Mouse (Mus musculus) hindbrain, embryonic 13.5 days (tissue): ENCODE data around the gene Gbp9. TPM values are rescaled to one million over a fixed set of nuclear protein-coding genes. Genes with fewer than 3 reads are reported as not detected.
"Not testable (repeated sequence)": the region's sequence is repeated elsewhere in the genome, so short reads cannot be mapped to it uniquely, and the experiment has no call there.

Experiments used
- ATAC-seq: fragments of 200-750 bp; cut with Nextera tagmentation; 2 replicates; pipeline ENCODE4 v1.8.0; 2017; ENCODE audit warnings: moderate TSS enrichment; ENCODE audit not compliant: low FRiP score
- H3K27ac ChIP-seq: fragments of 300-500 bp; sonication (generic); 2 replicates; pipeline ENCODE4 v1.5.1; 2015; ENCODE audit warnings: inconsistent platforms, mild to moderate bottlenecking, moderate library complexity
- H3K27me3 ChIP-seq: fragments of 300-500 bp; sonication (generic); 2 replicates; pipeline ENCODE4 v1.6.1; 2015; ENCODE audit warnings: mild to moderate bottlenecking, inconsistent platforms
- H3K36me3 ChIP-seq: fragments of 300-500 bp; sonication (generic); 2 replicates; pipeline ENCODE4 v1.6.1; 2015; ENCODE audit warnings: mild to moderate bottlenecking, inconsistent platforms
- H3K4me1 ChIP-seq: fragments of 300-500 bp; sonication (generic); replicated peaks from 2 replicates; pipeline ENCODE4 v1.6.1; 2015; ENCODE audit warnings: inconsistent platforms
- H3K4me2 ChIP-seq: fragments of 300-500 bp; sonication (generic); 2 replicates; pipeline ENCODE4 v1.6.1; 2015; ENCODE audit warnings: inconsistent platforms, mild to moderate bottlenecking, moderate library complexity
- H3K4me3 ChIP-seq: fragments of 300-500 bp; sonication (generic); 2 replicates; pipeline ENCODE4 v1.5.1; 2015; ENCODE audit warnings: mild to moderate bottlenecking, inconsistent platforms
- H3K9ac ChIP-seq: fragments of 300-500 bp; sonication (generic); 2 replicates; pipeline ENCODE4 v1.6.1; 2015; ENCODE audit warnings: mild to moderate bottlenecking, inconsistent platforms
- H3K9me3 ChIP-seq: fragments of 300-500 bp; sonication (generic); 2 replicates; pipeline ENCODE4 v1.6.1; 2016; ENCODE audit warnings: inconsistent platforms
- WGBS: fragments of 180-500 bp; shearing (Covaris S2); methylation state at CpG from one replicate; pipeline ENCODE4 v1.1.7; 2015; 5-methylcytosine and 5-hydroxymethylcytosine counted together
- polyA plus RNA-seq: library from polyadenylated mRNA; unstranded; fragments of >200 nt; fragmentation: Nextera tagmentation; extraction: Ambion mirVana; gene quantifications from 2 replicates; pipeline ENCODE4 v1.2.1, GENCODE M21; 2015

Gbp9 gene
- polyA plus RNA-seq, result 1.0 and 1.3 TPM in 2 replicates

GRCm38 (mm10) chr5:105139409-105140088 is at the start of gene Gbp9, which contains the start of the genes Gbp8 and Gbp4:
TSS of gene Gbp9 (minus strand) at chr5:105139539.
TSS of gene Gbp8 (minus strand) at chr5:105139540.
TSS of gene Gbp4 (minus strand) at chr5:105139586.
- ATAC-seq, H3K36me3 ChIP-seq, H3K9me3 ChIP-seq, H3K4me1 ChIP-seq, H3K27me3 ChIP-seq, H3K4me2 ChIP-seq, H3K4me3 ChIP-seq, H3K9ac ChIP-seq, H3K27ac ChIP-seq: not testable (repeated sequence)
- WGBS, result 25% methylated on average over 2 of the region's 2 CpGs

- no peak overlapping the region for H3K4me3 ChIP-seq
- H3K27ac ChIP-seq, result no peak overlapping the region
- no peak overlapping the region for H3K4me2 ChIP-seq
- no peaks in the 10 kb centered on the region for H3K27me3 ChIP-seq
- no peak overlapping the region for H3K9ac ChIP-seq
- no peaks in the 10 kb centered on the region for H3K4me1 ChIP-seq
- ATAC-seq, result no peak
- no peaks in the 10 kb centered on the region for H3K36me3 ChIP-seq
- H3K9me3 ChIP-seq, result no peaks in the 10 kb centered on the region
Measured at GRCm38 (mm10) chr5:105181446-105181845, 42.1 kb upstream of the Gbp9 start.

- 89% methylated on average over 5 of the region's 5 CpGs for WGBS
Measured at GRCm38 (mm10) chr5:105156582-105156981, 17.2 kb upstream of the Gbp9 start.

GRCm38 (mm10) chr5:105154049-105154448 is 14.7 kb upstream of the Gbp9 start:
- Histone ChIP-seq H3K36me3 (no peaks in the 10 kb centered on the region), H3K4me1 (no peaks in the 10 kb centered on the region), H3K4me3 (no peak overlapping the region), H3K27me3 (no peaks in the 10 kb centered on the region), H3K9ac (no peak overlapping the region), H3K27ac (no peak overlapping the region), H3K4me2 (no peak overlapping the region), H3K9me3 (no peaks in the 10 kb centered on the region)
- ATAC-seq, result no peak

More at GRCm38 (mm10) chr5:105156582-105156981, 17.2 kb upstream of the Gbp9 start:
- H3K9ac ChIP-seq, result no peak overlapping the region
- H3K4me3 ChIP-seq, result no peak overlapping the region
- ATAC-seq, result no peak
- no peak overlapping the region for H3K4me2 ChIP-seq
- no peaks in the 10 kb centered on the region for H3K4me1 ChIP-seq
- no peaks in the 10 kb centered on the region for H3K27me3 ChIP-seq
- H3K9me3 ChIP-seq, result no peaks in the 10 kb centered on the region
- no peak overlapping the region for H3K27ac ChIP-seq
- no peaks in the 10 kb centered on the region for H3K36me3 ChIP-seq

GRCm38 (mm10) chr5:105148062-105148461 is 8.7 kb upstream of the Gbp9 start:
- 73% methylated on average over 2 of the region's 2 CpGs for WGBS

GRCm38 (mm10) chr5:105146447-105146846 is 7.1 kb upstream of the Gbp9 start:
- H3K9ac ChIP-seq, result no peak overlapping the region
- H3K27ac ChIP-seq, result no peak overlapping the region
- no peaks in the 10 kb centered on the region for H3K4me1 ChIP-seq
- no peak overlapping the region for H3K4me2 ChIP-seq
- no peaks in the 10 kb centered on the region for H3K36me3 ChIP-seq
- no peaks in the 10 kb centered on the region for H3K9me3 ChIP-seq
- no peak overlapping the region for H3K4me3 ChIP-seq
- ATAC-seq, result no peak
- H3K27me3 ChIP-seq, result no peaks in the 10 kb centered on the region

More at GRCm38 (mm10) chr5:105148062-105148461, 8.7 kb upstream of the Gbp9 start:
- H3K27me3 ChIP-seq, H3K36me3 ChIP-seq, H3K4me2 ChIP-seq, H3K4me3 ChIP-seq, H3K27ac ChIP-seq, H3K9me3 ChIP-seq, H3K4me1 ChIP-seq, ATAC-seq, H3K9ac ChIP-seq: not testable (repeated sequence)

- not testable (repeated sequence) for H3K4me2 ChIP-seq, H3K27me3 ChIP-seq, H3K4me3 ChIP-seq, H3K9me3 ChIP-seq, H3K4me1 ChIP-seq, H3K36me3 ChIP-seq, ATAC-seq, H3K9ac ChIP-seq, H3K27ac ChIP-seq
- WGBS, result 59% methylated on average over 3 of the region's 3 CpGs
Measured at GRCm38 (mm10) chr5:105145731-105146130, 6.4 kb upstream of the Gbp9 start.

GRCm38 (mm10) chr5:105140089-105140810 is 911 bp upstream of the Gbp9 start:
- ATAC-seq, H3K9ac ChIP-seq: not testable (repeated sequence)
- WGBS, result 46% methylated on average over 2 of the region's 2 CpGs

GRCm38 (mm10) chr5:105138906-105139305 is 433 bp downstream of the Gbp9 start:
- no peak overlapping the region for H3K9ac ChIP-seq
- no peaks in the 10 kb centered on the region for H3K9me3 ChIP-seq
- H3K4me3 ChIP-seq, result no peak overlapping the region
- WGBS, result 80% methylated on average over 1 of the region's 1 CpGs
- no peaks in the 10 kb centered on the region for H3K4me1 ChIP-seq
- H3K27ac ChIP-seq, result no peak overlapping the region
- ATAC-seq, result no peak
- no peak overlapping the region for H3K4me2 ChIP-seq
- no peaks in the 10 kb centered on the region for H3K27me3 ChIP-seq
- H3K36me3 ChIP-seq, result no peaks in the 10 kb centered on the region

More at GRCm38 (mm10) chr5:105140089-105140810, 911 bp upstream of the Gbp9 start:
- not testable (repeated sequence) for H3K4me1 ChIP-seq, H3K9me3 ChIP-seq, H3K27me3 ChIP-seq, H3K4me3 ChIP-seq, H3K4me2 ChIP-seq, H3K27ac ChIP-seq, H3K36me3 ChIP-seq

- H3K4me2 ChIP-seq, H3K4me3 ChIP-seq, H3K27me3 ChIP-seq, H3K36me3 ChIP-seq, H3K4me1 ChIP-seq, H3K9ac ChIP-seq, H3K27ac ChIP-seq, ATAC-seq, H3K9me3 ChIP-seq: not testable (repeated sequence)
- 61% methylated on average over 3 of the region's 3 CpGs for WGBS
Measured at GRCm38 (mm10) chr5:105136706-105137304, 2.5 kb downstream of the Gbp9 start.

- H3K4me2 ChIP-seq, H3K27me3 ChIP-seq, H3K27ac ChIP-seq, H3K4me1 ChIP-seq, H3K9ac ChIP-seq, H3K4me3 ChIP-seq, ATAC-seq, H3K36me3 ChIP-seq, H3K9me3 ChIP-seq: not testable (repeated sequence)
- WGBS, result 83% methylated on average over 6 of the region's 6 CpGs
Measured at GRCm38 (mm10) chr5:105121731-105122130, 17.6 kb downstream of the Gbp9 start.

GRCm38 (mm10) chr5:105115740-105116139 is 23.6 kb downstream of the Gbp9 start:
- no peaks in the 10 kb centered on the region for H3K36me3 ChIP-seq
- ATAC-seq, result no peak
- no peaks in the 10 kb centered on the region for H3K27me3 ChIP-seq
- H3K9ac ChIP-seq, result no peak overlapping the region
- H3K4me3 ChIP-seq, result no peak overlapping the region
- no peaks in the 10 kb centered on the region for H3K9me3 ChIP-seq
- no peaks in the 10 kb centered on the region for H3K4me1 ChIP-seq
- H3K4me2 ChIP-seq, result no peak overlapping the region
- no peak overlapping the region for H3K27ac ChIP-seq
- 94% methylated on average over 2 of the region's 2 CpGs for WGBS
